Mouse (Mus musculus) limb, embryonic 14.5 days (tissue): ENCODE data around the gene Gm45711. TPM values are rescaled to one million over a fixed set of nuclear protein-coding genes. Genes with fewer than 3 reads are reported as not detected.
"Not testable (repeated sequence)": the region's sequence is repeated elsewhere in the genome, so short reads cannot be mapped to it uniquely, and the experiment has no call there.

Source experiments
- ATAC-seq: fragments of 200-750 bp; cut with Nextera tagmentation; 2 replicates; pipeline ENCODE4 v1.8.0; 2017; ENCODE audit warnings: low read depth, moderate number of reproducible peaks, moderate TSS enrichment; ENCODE audit not compliant: low FRiP score
- DNase-seq: peaks from one replicate; pipeline ENCODE4 v3.0.0-alpha.2; 2015; ENCODE audit warnings: low spot score
- H3K27ac ChIP-seq: fragments of 300-500 bp; sonication (generic); replicated peaks from 2 replicates; pipeline ENCODE4 v1.5.1; 2014; ENCODE audit warnings: low read depth, mild to moderate bottlenecking, low read length, moderate library complexity, mixed read lengths
- H3K27me3 ChIP-seq: fragments of 300-500 bp; sonication (generic); 2 replicates; pipeline ENCODE4 v1.6.1; 2014; ENCODE audit warnings: low read length, mixed read lengths; ENCODE audit not compliant: control insufficient read depth, insufficient read depth
- H3K36me3 ChIP-seq: fragments of 300-500 bp; sonication (generic); 2 replicates; pipeline ENCODE4 v1.6.1; 2014; ENCODE audit warnings: mild to moderate bottlenecking, low read length, moderate library complexity, mixed read lengths; ENCODE audit not compliant: control insufficient read depth, insufficient read depth
- H3K4me1 ChIP-seq: fragments of 300-500 bp; sonication (generic); 2 replicates; pipeline ENCODE4 v1.6.1; 2014; ENCODE audit warnings: antibody characterized with exemption, low read length, mixed read lengths; ENCODE audit not compliant: control insufficient read depth, insufficient read depth
- H3K4me2 ChIP-seq: fragments of 300-500 bp; sonication (generic); replicated peaks from 2 replicates; pipeline ENCODE4 v1.6.1; 2014; ENCODE audit warnings: low read depth, mild to moderate bottlenecking, low read length, moderate library complexity; ENCODE audit not compliant: severe bottlenecking
- H3K4me3 ChIP-seq: fragments of 300-500 bp; sonication (generic); replicated peaks from 2 replicates; pipeline ENCODE4 v1.5.1; 2014; ENCODE audit warnings: low read length
- H3K9ac ChIP-seq: fragments of 300-500 bp; sonication (generic); 2 replicates; pipeline ENCODE4 v1.6.1; 2014; ENCODE audit warnings: mild to moderate bottlenecking, low read depth, low read length, moderate library complexity; ENCODE audit not compliant: severe bottlenecking
- H3K9me3 ChIP-seq: fragments of 300-500 bp; sonication (generic); 2 replicates; pipeline ENCODE4 v1.6.1; 2016; ENCODE audit warnings: low read length; ENCODE audit not compliant: control insufficient read depth
- POLR2A ChIP-seq: fragments of 200-500 bp; IDR thresholded peaks from 2 replicates; pipeline ENCODE4 v1.8.0; 2012; ENCODE audit warnings: inconsistent platforms, mild to moderate bottlenecking, moderate library complexity, borderline replicate concordance; ENCODE audit not compliant: insufficient read depth, insufficient read length; ENCODE audit errors: extremely low read depth
- WGBS: fragments of 180-500 bp; shearing (Covaris S2); extraction: QIAGEN DNeasy Blood & Tissue Kit; methylation state at CpG from one replicate; pipeline ENCODE4 v1.1.7; 2014; 5-methylcytosine and 5-hydroxymethylcytosine counted together
- polyA plus RNA-seq, 2 experiments: library from polyadenylated mRNA; depleted of rRNA in 1 of 2; stranded (reverse) in 1 of 2; unstranded in 1 of 2; fragments of >200 nt; fragmentation: Nextera tagmentation in 1 of 2; extraction: Ambion mirVana in 1 of 2; gene quantifications; 2 replicates each; pipeline versions ENCODE4 v1.2.1 to v1.2.3; 2012 to 2014

Gene Gm45711
- polyA plus RNA-seq (2012; rRNA removed) = not detected in 2 replicates
- polyA plus RNA-seq (2014; fragmentation: Nextera tagmentation; extraction: Ambion mirVana) = not detected in 2 replicates

DNA sequence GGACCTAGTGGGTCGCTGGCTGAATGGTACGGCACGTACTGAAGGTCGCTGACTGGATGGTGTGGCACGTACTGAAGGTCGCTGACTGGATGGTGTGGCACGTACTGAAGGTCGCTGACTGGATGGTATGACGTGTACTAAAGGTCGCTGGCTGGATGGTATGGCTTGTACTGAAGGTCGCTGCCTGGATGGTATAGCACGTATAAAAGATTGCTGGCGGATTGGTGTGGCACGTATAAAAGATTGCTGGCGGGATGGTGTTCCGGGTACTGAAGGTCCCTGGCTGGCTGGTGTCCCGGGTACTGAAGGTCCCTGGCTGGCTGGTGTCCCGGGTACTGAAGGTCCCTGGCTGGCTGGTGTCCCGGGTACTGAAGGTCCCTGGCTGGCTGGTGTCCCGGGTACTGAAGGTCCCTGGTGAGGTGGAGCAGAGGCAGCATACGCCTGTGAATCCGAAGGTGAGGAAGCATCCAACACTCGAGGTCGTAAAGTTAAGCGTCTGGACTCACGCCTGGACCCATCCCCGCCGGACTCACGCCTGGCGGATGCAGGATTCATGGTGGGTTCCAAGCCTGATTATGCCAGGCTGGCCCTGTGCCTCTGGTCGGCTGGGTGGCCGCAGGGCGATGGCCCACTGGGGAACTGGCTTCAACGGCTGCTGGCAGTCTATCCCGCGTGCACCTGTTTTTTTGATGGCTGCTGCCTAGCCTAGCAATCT lies at the start of gene Gm45711, which contains the start of gene Cmtm1:
TSS of gene Gm45711 (minus strand) at position 641 of the 715 bp plus-strand sequence.
TSS of gene Cmtm1 (minus strand) at position 705 of the 715 bp plus-strand sequence.
- H3K27ac ChIP-seq, DNase-seq, H3K27me3 ChIP-seq, ATAC-seq, H3K4me3 ChIP-seq, H3K9me3 ChIP-seq, H3K4me1 ChIP-seq, H3K4me2 ChIP-seq, H3K36me3 ChIP-seq, H3K9ac ChIP-seq: not testable (repeated sequence)
- 84% methylated on average over 31 of the region's 36 CpGs for WGBS

DNA sequence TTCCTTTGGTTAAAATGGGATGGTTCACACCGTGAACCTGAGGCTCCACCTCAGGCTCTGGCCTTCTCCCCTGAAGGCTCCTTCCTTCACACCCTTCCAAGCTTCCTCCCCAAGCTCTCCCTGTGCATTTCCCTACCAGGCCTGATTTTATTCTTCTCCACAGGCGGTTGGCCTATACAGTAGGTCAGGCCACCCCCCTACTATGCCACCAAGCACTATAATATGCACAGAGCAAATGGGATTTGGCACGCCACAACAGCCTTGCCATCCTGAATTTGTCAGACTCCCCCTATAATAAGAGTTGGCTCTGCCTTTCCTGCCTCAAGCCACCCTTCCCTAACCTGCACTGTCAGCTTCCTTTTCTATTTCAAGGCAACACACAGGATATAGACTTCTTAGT lies 48.8 kb upstream of the Gm45711 start:
- Histone ChIP-seq H3K4me2 (no peak overlapping the region), H3K9ac (no peak overlapping the region), H3K9me3 (no peaks in the 10 kb centered on the region), H3K4me3 (no peak overlapping the region), H3K27ac (no peak overlapping the region), H3K4me1 (no peaks in the 10 kb centered on the region), H3K36me3 (peaks cover 37% of the 10 kb centered on the region), H3K27me3 (no peaks in the 10 kb centered on the region)
- DNase-seq (no peak), ATAC-seq (no peak)
- TF ChIP-seq POLR2A = no peak
- WGBS = 82% methylated on average over 3 of the region's 3 CpGs

DNA sequence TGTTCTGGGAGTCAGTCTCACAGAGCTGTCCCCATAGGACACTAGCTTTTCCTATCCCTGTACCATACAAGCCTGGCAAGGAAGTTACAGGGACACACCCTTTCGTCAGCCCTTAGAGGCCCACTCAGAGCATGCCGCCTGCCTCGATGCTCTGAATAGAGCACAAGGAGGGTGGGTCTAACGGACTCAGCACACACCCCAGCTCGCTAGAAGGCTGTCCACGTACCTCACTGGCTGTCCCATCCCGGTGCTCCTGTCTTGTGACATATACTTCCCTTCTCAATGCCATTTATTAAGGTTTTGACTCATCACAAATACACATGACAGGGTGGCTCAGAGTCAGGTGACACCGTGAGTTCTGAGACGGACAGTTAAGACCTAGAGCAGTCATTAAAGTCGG lies 44.6 kb upstream of the Gm45711 start:
- ATAC-seq = no peak
- no peak overlapping the region for H3K4me2 ChIP-seq
- H3K9ac ChIP-seq = no peak overlapping the region
- no peak for TF ChIP-seq POLR2A
- WGBS = 94% methylated on average over 10 of the region's 10 CpGs
- H3K36me3 ChIP-seq = peaks cover 40% of the 10 kb centered on the region
- no peak overlapping the region for H3K4me3 ChIP-seq
- H3K27ac ChIP-seq = no peak overlapping the region
- no peaks in the 10 kb centered on the region for H3K9me3 ChIP-seq
- DNase-seq = no peak
- H3K4me1 ChIP-seq = no peaks in the 10 kb centered on the region
- no peaks in the 10 kb centered on the region for H3K27me3 ChIP-seq

DNA sequence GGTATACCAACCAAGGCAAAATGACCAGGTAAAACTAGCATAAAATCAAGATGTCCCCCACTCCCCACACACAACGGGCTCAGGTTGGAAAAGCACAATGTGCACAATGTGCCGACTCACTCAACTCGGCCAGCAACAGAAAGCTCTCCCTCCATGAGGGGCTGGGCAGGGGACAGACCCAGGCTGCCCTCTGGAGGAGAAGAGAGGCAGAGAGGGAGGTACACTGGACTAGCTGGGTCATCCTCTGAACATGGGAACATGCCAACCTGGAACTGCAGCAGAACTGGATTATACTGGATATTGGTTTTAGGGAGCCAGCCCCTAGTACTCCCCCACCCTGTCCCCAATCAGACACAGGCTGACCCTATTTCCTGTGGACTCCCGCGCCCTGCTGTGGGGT lies 43.3 kb upstream of the Gm45711 start:
- no peak for ATAC-seq
- H3K4me3 ChIP-seq = no peak overlapping the region

DNA sequence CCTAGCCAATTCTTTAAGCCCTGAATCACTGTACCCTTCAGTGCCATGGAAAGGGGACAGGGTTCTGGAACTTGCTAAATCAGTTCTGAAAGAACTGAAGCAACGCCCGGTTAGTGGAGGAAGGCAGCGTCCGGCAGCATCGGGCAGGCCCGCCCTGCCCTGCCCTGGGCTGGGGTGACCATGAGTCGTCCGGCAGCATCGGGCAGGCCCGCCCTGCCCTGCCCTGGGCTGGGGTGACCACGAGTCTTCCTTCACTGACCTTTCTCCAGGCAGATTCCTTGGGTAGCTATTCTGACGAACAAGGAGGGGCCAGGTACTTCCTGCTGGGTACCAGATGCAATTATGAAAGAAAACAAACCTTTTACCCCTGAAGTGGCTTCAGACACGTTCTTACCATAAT lies 40.2 kb upstream of the Gm45711 start:
- no peak overlapping the region for H3K9ac ChIP-seq
- H3K36me3 ChIP-seq = peaks cover 54% of the 10 kb centered on the region
- no peak overlapping the region for H3K4me2 ChIP-seq
- DNase-seq (no peak), ATAC-seq (no peak)
- no peaks in the 10 kb centered on the region for H3K9me3 ChIP-seq
- no peak overlapping the region for H3K27ac ChIP-seq
- no peak for TF ChIP-seq POLR2A
- 86% methylated on average over 13 of the region's 13 CpGs for WGBS
- no peak overlapping the region for H3K4me3 ChIP-seq
- no peaks in the 10 kb centered on the region for H3K27me3 ChIP-seq
- no peaks in the 10 kb centered on the region for H3K4me1 ChIP-seq

More for the DNA sequence above, 43.3 kb upstream of the Gm45711 start:
- no peaks in the 10 kb centered on the region for H3K9me3 ChIP-seq
- H3K4me2 ChIP-seq = no peak overlapping the region
- no peaks in the 10 kb centered on the region for H3K4me1 ChIP-seq
- H3K27me3 ChIP-seq = no peaks in the 10 kb centered on the region
- 74% methylated on average over 5 of the region's 5 CpGs for WGBS
- no peak overlapping the region for H3K9ac ChIP-seq
- peaks cover 40% of the 10 kb centered on the region for H3K36me3 ChIP-seq
- no peak for DNase-seq
- TF ChIP-seq POLR2A = no peak
- no peak overlapping the region for H3K27ac ChIP-seq
